Mouse (Mus musculus) kidney, postnatal 25 days (tissue): ENCODE data around the gene Hacd2.

Source experiments
- DNase-seq, 2 experiments: peaks; one replicate each; pipeline ENCODE4 v3.0.0; 2021; ENCODE audit warnings: mixed read lengths in 2 of 2

Hacd2 gene

GRCm38 (mm10) chr16:35055861-35056260 is 33.6 kb downstream of the Hacd2 start:
- no peak for DNase-seq

DNA sequence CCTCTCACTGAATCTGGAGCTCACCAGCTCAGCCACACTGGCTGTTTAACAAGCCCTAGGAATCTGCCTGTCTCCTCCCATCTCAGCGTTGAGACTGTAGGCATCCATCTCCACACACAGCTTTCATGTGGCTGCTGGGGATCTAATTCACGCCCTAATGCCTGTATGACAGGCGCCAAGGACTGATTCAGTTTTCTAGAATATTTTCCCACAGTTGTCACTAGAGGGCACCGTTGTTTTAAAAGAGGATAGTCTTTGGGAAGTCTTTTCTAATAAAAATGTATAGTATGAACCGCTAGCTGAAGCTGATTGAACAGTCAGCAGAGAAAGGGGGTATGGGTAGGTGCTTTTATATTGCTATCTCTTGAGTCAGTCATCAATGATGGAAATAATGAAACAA is 34.1 kb downstream of the Hacd2 start:
- peak in 1 of 2 experiments; percentile 35 for DNase-seq

DNA sequence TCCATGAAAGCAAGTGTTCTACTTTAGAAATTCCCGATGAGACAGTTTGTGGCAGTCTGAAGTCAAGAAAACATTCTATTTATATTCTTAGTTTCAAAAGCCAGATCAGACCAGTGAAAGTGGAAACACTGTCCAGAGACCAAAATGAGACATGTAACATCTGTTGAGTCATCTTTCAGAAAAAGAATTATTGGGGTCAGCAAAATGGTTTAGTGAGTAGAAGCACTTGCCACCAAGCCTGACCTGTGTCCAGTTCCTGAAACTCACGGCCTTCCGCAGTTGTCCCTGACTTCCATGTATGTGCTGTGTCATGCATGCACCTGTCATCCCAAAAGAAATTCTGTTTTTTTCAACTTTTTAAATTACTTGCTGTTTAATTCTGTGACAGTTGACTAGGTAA is 34.6 kb downstream of the Hacd2 start:
- DNase-seq: no peak

DNA sequence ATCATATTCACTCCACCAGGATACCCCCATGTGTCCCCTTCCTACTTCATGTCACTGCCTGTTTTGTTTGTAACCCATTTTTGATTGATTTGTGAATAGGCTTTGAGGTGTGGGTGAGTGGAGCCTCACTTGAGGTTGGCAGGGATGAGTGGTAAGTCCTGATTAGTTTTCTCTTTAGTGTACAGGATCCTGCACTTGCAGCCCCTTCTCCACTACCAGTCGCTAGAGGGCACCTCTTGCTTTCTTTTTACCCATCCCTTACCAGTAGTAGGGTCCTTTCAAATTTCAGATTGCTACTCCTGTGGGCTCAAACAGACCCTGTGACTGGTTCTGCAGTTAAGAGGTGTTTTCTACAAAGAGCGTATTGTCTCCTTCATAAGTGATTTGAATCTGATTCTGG is 38.8 kb downstream of the Hacd2 start:
- peak in 1 of 2 experiments; percentile 27 for DNase-seq

DNA sequence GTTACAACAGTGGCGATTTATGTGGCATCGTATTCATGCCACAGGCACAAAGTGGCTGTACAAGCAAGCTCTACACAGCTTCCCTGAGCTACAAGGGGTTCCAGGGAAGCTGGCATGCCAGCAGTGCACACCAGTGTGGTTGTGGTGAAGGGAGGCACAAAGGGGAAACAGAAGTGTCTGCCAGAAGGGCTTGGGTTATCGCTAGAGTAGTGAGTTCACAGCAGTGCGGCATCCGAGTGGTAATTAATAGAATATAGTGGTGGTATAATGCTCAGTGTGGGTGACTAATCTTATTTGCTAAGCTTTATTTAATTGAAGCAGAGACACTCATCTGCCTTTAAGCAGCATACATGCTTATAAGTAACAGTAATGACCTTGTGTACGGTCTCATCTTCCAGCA is 43.5 kb downstream of the Hacd2 start:
- DNase-seq: no peak

DNA sequence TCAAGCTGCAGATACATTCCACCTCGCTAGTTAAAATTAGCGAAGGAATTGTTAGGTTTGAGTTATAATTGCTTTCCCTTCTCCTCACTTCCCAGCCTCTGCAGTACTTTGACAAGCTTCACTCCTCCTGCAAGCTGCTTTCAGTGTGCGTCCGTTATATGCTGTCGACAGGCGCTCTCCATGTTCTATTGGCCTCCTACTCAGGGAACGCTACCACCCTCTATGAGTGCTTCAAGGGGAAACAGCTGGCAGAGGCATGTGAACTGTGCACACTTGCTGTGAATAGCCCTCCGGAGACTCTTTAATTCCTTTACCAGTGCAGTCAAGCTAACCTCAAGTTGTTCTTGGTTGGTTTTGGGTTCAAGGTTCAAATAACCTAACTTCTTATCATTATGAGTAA is 44.9 kb downstream of the Hacd2 start:
- DNase-seq: no peak

DNA sequence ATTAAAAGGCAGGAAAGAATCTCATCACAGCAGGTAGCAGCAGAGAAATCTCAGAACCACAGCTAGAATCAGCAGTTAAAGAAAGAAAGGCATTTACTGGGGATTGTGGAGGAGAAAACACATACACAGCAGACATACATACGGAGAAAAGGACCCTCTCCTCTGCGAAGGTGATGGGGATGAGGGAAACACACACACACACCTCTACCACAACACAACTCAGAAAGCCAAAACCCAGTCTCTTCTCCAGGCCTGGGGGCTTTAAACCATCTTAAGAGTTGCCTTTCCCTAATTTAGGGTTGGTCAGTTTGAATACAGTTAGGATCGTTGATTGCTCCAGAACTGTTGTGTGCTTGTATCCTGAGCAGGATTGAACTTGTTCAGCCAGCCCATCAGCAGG is 45.4 kb downstream of the Hacd2 start:
- DNase-seq: no peak

GRCm38 (mm10) chr16:35068886-35069285 is 46.7 kb downstream of the Hacd2 start:
- no peak for DNase-seq

- DNase-seq: no peak
Observed at GRCm38 (mm10) chr16:35074436-35074835, 52.2 kb downstream of the Hacd2 start.

- DNase-seq: no peak
Observed at GRCm38 (mm10) chr16:35075643-35076042, 53.4 kb downstream of the Hacd2 start.

DNA sequence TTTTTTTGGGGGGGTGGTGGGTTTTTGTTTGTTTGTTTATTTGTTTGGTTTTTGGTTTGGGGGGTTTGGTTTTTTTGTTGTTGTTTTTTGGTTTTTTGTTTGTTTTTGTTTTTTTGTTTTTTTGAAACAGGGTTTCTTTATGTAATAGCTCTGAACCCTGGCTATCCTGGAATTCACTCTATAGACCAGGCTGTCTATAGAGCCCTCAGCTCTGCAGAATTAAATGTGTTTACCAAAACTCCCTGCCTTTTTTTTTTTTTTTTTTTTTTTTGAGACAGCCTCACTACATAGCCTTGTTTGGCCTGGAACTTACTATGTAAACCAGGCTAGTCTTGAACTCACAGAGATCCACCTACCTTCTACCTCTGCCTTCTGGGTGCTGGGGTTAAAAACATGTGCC is 71.3 kb downstream of the Hacd2 start:
- no peak for DNase-seq

- no peak for DNase-seq
Observed at GRCm38 (mm10) chr16:35097870-35098530, 75.8 kb downstream of the Hacd2 start.

DNA sequence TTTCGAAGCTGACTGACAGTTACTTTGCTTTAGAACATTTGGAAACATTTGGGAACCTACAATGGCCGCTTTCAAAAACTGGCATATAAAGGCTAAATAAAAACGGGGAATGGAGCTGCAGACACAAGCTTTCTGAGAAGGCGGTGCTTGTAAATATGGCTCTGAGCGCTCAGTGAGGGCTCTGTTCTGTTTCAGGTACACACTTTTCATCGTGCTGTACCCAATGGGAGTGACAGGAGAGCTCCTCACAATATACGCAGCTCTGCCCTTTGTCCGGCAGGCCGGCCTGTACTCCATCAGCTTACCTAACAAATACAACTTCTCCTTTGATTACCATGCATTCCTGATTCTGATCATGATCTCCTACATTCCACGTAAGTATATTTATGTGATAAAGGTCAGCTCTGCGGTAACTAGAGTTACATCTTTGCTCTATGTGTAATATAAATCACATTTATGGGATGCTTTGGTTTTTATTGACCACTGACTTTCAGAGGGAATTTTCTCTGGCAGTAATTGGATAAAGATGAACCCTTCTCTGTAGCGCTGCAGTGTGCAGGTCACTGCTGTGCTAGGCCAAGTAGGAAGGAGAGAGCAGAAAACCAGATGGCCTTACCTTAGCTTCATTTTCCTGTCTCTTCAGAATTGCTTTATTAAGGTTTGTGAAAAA is 79.7 kb downstream of the Hacd2 start:
- no peak for DNase-seq

DNA sequence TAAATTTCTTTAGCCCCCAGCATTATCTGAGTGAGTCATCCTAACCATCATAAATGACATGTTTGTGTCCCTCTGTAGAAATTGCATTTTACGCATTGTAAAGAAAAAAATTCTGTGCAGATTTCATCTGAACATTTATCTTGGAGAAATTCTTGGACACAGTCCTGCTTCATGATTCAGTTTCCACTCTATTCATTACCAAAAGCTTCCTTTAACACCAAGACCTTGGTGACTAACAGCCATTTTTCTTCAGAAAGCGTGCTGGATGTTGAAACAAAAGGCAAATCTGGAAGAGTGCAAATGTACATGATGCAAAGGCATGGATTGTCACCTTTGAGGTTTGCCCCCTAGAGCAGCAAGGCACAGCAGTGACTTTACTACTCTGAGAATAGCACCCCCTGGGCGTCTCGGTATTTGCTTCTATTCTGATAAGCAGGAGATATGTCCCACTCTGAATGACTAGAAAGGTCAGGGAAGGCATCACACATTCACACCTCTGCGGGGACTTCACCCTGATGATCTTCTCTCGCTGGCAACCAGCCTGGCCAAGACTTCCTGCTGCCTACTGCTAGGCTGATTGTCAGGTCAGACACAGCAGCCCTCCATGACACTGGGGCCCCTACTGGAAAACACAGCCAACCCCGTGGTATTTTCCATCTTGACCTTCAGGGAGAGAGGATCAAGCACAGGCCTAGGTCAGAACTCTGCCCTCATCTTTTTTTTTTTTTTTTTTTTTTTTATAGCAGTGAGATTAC is 80.8 kb downstream of the Hacd2 start:
- DNase-seq: no peak

- DNase-seq: no peak
Observed at GRCm38 (mm10) chr16:35107985-35108384, 85.8 kb downstream of the Hacd2 start.

- DNase-seq: no peak
Observed at GRCm38 (mm10) chr16:35109156-35109555, 86.9 kb downstream of the Hacd2 start.

GRCm38 (mm10) chr16:35109656-35110291 is 87.5 kb downstream of the Hacd2 start:
- DNase-seq: no peak

DNA sequence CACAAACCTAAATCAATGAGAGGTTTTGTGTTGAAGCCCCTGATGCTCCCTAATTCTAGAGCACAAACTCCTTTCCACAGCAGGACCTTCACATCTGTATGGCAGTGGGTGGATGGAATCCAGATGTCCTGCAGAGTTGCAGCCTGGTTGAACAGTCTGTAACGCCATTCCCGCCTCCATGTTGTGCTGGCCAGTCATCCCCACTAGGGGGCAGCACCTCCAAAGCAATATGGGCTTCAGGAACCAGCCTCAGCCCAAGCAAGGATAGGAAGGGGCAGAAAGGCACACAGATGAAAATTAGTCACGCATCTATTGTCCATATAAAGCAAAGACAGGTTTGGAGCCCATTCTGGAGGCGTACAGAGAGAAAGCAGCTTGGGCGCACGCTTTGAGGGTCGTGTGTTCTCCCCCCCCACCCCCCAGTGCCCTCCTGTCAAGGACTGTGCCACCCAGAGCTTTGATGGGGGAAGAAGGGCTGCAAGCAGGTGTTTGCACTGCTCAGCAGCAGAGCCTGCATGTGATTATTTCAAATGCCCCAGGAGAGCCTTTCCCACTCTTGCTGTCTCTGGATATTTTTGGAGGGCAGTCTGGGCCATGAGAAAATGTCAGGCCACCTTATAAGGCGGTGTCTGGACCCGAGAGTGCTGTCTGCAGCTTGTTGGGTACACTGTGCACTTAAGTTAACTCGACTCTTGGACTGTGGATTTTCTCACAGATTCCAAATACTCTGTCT is 88.3 kb downstream of the Hacd2 start:
- peak; percentile 78 to 86 for DNase-seq

GRCm38 (mm10) chr16:35111143-35111620 is 89.0 kb downstream of the Hacd2 start:
- no peak for DNase-seq

DNA sequence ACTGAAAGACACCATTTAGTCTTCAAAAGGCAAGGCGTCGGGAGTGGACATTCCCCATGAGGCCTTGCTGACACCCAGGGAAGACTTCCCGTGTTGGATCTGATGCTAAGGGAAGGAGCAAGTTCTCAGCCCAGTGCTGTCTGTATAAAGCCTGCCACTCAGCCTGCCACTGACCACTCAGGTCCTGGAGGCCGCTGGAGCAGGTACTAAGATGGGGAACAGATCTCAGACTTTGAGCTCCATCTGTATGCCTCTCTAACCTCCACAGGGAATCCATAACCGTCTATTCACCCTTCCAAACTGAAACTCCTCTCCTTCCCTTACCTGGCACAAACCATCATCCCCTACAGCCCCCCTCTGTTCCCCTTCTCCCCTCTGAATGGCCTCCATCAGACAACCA is 91.3 kb downstream of the Hacd2 start:
- no peak for DNase-seq

- no peak for DNase-seq
Observed at GRCm38 (mm10) chr16:35116328-35116956, 94.2 kb downstream of the Hacd2 start.

DNA sequence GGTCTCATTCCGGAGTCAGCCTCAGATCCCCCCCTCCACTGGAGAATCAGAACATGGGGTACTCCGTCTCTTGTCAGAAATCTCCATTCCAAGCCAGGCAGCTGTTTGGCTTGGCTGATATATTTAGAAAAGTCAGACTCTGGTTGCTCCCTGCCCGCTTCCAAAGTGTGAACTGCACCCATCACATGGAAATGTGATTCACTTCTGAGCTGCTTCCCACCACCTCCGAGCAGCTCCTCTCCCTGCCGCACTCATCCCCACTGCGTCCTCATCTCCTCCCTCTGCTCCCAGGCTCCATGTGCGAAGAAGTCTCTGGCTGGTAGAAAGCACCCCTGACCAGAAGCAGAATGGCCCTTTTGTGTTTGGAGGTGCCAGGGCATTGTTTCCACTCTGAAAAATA is 95.2 kb downstream of the Hacd2 start:
- no peak for DNase-seq
